Mouse (Mus musculus) left cerebral cortex, postnatal 36 days (tissue): ENCODE results near the gene Gpx2. TPM values are rescaled to one million over a fixed set of nuclear protein-coding genes. Genes with fewer than 3 reads are reported as not detected.
"Not testable (repeated sequence)": the region's sequence is repeated elsewhere in the genome, so short reads cannot be mapped to it uniquely, and the experiment has no call there.

Experiments
- DNase-seq, 2 experiments: peaks; one replicate each; pipeline ENCODE4 v3.0.0; 2021 to 2022; ENCODE audit warnings: low spot score in 2 of 2, mixed read lengths in 1 of 2
- intact Hi-C: fragments of 180-260 bp; cut with DNase I; formaldehyde crosslinking; loops from one replicate; pipeline ENCODE4 v1.15.1; 2025
- total RNA-seq, 2 experiments: library from RNA; stranded (reverse); gene quantifications; 2 replicates each; pipeline ENCODE4 v1.2.3; 2021

Gpx2 gene
- total RNA-seq, 2 experiments from 2014 or later = 0.44 to 1.1 TPM

DNA sequence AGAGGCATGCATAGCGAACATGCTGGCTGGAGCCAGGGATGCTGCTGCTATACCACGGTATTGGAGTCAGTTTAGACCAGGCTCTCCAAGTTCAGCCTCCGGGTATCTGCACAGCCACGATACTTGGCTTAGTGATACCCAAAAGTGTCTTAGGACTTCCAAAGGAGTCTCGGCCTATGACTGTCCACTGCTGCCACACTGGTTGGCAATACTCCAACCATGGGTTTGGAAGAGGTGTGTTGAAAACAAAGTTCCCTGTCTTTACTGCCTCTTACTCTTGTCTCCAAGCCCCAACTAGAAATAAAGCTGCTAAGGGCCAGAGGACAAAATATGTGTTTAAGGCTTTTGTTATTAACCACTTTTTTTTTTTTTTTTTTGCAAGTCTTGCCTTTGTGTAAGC is 15.1 kb upstream of the Gpx2 start:
- DNase-seq = no peak
- intact Hi-C loops = no loop called here

DNA sequence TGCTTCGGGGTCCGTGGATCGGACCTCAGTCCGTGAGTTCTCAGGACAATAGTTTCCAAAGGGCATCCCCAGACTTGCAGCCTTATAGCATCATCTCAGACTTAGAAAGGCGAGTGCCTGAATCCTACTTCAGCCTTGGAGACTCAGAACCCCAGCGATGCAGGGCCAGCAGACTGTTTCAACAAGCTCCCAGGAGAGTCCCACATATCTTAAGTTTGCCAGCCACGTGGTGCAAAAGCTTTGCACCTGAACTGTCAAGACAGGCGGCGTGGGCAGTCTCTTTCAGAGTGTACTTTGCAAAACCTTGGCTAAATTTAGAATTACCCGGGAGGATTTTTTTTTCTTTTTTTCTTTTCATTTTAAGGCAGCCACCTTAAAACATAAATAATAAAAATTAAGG is 12.4 kb upstream of the Gpx2 start:
- intact Hi-C loops = no loop called here
- DNase-seq = peak; percentile 56 to 75

DNA sequence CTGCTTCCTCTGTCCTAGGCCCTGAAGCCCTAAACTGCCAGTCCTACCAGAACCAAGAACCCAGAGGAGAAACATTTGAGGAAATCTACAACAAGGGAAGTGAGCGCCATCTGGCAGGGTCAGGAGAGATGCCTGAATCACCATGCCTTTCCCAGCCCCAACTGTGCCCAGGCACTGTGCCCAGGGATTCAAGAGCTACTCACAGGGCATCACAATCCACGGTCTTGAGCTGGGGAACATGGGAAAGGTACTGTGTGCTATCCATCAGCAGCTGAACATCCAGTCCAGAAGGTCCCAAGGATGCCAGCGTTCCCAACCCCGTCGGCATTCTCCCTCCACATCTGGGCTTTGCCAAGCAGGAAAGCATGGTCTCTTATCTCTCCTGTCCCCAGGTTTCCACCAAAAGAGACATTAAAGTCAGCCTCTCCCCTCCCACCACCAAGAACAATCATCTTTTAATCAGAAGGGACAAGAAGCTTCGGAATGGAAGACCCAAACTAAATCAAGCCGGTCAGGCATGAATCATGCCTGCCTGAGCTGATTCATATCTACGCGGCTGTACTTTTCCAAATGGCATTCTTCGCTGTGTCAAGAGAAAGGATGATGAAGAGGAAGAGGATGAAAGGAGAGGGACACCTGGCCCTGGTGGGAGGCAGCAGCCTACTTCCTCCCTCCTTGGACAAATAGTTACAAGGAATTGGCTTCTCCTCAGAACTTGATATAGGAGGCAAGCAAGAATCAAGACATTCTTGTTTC is 9.9 kb upstream of the Gpx2 start:
- intact Hi-C loops = no loop called here
- DNase-seq = no peak

DNA sequence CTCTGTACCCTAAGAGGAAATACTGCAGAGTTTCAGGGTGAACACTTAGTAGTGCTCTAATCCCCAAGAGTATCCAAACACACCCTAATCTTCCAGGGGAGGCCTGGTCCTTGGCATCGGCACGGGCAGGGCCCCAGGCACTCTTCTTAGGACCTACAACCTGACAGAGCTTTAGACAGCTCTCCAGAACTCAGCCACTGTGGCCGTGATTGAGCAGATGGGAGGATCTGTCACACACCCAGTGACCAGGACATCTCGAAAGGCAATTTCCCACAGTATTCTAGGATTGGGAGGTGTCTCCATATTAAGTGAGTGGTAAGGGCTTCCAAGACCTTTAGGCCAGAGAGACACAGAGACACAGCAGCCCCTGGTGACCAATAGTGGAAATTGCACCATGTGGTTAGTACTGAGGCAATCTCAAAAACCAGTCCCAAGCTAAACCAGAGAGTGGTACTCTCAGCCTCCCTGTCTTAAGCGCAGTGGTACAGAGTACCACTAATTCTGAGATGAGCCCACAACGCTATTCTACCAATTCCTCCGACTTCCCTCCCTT is 8.4 kb upstream of the Gpx2 start:
- no peak for DNase-seq
- intact Hi-C loops = no loop called here

DNA sequence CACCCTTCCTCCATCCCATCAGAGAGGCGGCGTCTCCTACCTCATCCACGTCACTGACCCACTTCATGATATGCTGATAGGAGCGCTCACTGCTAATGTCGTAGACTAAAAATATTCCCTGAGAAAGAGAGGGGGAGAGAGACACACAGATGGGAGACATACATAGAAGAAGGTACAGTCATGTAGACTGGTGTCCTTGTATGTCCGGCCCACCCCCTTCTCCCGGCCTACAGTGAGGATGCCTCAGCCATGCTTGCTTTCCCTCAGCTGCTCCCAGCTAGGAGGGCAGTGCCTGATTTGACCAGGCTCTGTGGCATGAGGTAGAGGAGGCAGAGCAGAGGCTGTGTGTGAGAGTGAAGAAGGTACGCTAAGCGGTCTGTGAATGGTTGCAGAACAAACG is 7.7 kb upstream of the Gpx2 start:
- intact Hi-C loops = no loop called here
- peak in 1 of 2 experiments; percentile 53 for DNase-seq

DNA sequence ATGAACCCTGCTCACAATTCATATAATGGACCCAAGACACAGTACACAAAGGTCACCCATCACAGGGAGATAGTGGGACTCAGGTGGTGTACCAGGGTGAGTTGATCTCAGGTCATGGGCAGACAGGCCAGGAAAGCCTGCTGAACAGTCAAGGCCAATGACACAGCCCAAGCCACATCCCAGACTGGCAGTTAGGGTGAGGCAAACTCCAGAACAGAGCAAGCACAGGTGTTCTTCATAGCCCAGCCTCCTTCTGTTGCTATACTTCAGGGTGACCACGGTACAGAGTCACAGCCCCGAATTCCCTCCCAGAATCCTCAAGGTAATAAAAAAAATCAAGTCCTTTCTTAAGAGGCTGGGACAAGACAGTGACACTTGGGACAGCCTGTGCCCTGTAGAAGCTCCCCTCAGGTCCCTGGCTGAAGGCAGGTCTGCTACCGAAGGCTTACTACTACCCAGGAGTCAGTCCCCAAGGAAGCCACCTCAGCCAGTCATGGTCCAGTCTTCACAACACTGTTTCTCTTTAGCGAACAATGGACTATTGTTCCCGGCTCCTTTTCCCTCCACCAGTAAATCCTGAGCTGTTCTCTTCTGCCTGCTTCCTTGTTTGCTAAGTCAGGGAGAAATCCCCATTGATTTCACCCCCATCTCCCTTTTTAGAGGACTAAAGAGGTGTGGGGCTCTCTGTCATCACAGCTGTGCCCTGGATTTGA is 2.8 kb upstream of the Gpx2 start:
- intact Hi-C loops = no loop called here
- DNase-seq = no peak

DNA sequence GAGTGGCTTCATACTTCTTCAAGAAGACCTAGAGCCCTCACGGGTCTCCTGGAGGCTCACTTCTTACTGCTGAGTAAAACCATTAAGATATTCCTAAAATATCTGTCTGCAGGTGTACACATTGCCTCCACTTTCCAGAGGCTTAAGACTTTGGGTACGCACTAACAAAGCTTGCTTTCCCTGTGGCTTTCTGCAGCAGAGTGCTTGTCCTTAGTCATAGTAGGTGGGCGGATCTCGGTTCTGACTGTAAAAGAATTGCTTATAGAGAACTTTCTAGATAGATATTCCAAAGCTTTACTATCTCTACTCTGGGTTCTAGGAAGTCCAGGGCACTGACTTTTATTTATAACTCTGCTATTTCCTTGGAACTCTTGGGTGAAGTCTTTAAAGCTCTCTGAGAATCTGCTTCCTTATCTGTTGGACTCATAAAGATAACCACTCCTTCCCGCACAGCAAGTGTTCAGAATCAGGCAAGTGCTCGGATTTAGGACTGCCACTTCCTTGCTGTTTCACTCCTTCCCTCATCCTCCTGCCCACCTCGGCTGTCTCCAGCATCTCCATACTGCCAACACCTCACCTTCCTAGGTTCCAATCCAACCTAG is 1.7 kb upstream of the Gpx2 start:
- no peak for DNase-seq
- intact Hi-C loops = no loop called here

DNA sequence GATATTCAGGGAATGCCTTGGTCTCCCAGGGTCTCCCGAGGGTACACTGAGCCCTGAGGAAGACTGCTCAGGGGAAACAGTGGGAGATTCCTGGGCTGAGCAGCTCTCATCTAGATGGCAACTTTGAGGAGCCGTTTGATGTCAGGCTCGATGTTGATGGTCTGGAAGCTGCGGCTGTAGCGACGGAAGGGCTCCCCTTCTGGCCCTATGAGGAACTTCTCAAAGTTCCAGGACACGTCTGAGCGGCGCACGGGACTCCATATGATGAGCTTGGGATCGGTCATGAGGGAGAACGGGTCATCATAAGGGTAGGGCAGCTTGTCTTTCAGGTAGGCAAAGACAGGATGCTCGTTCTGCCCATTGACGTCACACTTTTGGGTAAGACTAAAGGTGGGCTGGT is 2.8 kb downstream of the Gpx2 start:
- intact Hi-C loops, DNase-seq: not testable (repeated sequence)

DNA sequence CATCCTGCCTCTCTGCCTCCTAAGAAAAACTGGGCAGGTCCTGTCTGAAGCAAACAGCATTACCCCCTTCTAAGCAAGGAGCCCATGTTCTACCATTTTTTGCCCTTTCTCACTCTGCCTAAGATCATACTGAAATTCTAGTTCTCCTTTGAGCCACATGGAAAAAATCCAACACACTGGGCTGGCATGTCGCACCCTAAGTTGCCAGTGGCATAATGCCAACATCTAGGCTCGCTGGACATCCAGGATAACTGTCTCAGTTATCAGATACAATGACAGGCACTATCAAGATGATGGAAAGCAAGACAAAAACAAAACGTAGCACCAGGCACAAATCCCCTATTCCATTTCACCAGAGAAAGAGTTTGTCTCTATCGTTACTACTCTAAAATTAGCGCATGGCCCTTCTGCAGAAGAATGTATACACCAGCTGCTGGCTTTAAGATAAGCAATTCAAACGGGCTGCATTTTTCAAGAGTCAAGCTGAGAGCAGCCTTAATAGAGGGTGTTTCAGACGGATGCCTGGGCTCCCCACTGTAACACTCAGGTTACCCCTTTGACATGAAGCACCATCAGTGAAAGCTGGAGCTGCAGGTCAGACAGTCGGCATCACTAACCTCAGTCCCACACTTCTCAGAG is 4.8 kb downstream of the Gpx2 start:
- DNase-seq = no peak

DNA sequence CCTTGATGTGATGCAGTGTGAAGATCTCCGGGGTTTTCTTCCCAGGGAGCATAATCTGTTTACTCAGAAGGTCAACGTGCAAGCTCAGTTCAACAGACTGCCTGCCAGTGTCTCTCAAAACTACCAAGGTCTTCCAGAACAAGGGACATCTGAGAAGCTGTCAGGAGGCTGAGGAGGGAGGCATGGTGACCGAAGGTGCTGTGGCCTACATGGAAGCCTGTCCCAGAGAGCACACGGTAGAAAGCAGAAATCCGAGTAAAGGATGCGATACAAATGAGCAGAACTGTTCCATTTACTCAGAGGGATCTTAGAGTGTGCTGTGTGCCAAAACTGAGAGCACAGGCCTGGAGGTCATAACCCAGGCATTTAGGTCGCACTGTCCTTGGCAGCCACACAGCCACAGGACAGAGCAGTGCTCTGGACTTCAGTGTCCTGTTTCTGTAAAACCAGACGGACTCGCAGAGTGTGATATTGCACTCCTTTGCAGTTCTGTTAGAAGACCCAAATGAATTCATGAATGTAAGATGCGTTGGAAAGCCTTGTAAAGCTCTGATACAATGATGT is 11.2 kb downstream of the Gpx2 start:
- intact Hi-C loops = no loop called here
- no peak for DNase-seq

More for the DNA sequence above, 4.8 kb downstream of the Gpx2 start:
- intact Hi-C loops = no loop called here

DNA sequence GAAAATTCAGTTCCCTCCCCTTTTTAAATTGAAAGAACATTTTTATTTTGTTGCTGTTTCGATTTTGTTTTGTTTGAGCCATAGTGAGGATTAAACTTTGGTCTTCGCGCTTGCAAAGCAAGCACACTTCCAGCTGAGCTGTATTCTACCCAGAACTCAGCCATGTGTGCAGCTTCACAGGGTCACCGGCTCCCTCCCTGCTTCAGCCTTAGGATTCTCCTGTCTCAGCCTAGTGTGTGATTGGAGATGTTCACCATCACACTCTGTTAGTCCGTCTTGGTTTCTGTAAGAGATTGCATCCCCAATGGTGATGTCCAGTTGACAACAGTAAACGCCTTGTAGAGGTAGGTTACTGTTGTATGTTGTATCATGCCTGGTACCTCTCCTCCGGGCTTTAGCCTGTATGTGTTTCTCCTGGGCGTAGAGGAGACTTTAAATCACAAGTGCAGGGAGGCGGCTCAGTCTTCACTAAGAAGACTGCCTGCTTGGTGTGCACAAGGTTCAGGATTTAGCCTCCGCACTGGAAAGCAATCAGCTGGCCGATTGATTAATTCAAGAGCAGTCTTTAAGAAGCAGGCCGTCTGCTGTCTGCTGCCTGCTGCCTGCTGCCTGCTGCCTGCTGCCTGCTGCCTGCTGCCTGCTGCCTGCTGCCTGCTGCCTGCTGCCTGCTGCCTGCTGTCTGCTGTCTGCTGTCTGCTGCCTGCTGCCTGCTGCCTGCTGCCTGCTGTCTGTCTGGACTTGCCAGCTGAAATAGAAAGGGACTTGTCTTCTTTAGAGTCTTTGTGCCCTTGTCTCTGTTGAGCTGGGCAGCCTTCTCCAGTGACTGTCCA is 14.5 kb downstream of the Gpx2 start:
- DNase-seq = no peak
- intact Hi-C loops = no loop called here

DNA sequence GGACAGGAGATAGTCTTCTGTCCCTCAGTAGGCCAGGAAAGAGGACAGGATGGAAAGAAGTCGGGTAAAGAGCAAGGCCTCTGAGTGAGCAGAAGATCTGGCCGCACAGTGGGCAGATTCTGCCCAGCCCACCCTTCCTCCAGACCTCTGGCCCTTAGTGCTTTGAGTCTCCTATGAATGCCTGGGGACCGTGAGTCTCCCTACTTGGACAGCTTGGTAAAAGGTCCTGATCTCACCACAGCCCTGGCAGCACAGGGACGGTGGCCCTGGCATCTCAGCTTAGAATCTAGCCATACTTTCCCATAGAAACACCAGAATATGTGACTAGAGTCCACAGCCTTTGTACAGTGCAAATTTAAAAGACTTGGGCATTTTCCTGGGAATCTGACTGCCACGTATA is 15.4 kb downstream of the Gpx2 start:
- intact Hi-C loops = no loop called here
- no peak for DNase-seq

DNA sequence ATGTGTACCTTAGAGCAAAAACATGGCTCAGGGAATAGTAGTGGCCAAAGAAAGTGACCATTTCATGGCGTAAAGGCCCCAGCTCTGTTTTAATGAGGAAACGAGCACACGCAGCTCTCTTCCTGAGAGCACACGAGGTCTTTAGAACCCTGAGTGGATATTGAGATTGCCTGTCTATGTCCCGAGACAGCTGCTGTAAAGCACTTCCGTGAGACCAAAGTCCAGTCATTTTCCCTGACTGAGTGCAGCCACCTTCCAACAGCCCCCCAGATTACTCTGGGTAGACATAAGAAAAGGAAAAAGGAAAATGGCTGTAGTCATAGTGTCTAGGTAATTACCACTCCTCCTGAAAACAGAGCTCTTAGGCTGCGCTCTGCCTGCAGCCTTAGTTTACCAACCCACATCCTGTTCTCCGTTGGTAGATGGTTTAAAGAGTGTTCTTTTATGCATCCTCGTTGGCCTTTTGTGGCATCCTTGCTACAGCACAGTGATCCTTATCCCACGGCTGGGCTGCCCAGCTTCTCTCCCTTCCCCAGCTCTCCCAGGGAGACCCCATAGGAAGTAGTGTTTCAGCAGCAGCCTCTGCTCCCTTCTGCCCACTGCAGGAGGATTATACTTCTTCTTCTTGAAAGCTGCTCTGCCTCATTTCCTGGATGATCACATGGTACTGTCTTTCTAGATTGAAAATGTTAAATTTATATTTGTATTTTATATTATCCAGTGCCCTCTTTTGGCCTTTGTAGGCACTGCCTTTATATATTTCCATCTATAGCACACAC is 16.9 kb downstream of the Gpx2 start:
- no peak for DNase-seq

DNA sequence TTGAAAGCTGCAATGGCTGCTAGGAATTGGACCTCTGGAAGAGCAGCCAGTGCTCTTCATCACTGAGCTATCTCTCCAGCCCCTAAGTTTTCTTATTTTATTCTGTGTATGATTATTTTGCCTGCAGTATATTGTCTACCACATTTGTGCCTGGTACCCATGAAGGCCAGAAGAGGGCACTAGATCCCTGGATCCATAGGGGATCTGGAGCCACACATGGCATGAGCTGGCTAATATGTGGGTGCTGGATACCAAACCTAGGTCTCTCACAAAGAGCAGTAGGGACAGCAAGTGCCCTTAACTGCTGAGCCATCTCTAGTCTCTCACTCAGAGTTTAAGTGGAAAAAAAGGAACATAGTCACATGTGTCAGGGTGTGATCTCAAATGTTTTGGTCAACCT is 17.5 kb downstream of the Gpx2 start:
- no peak for DNase-seq
- intact Hi-C loops = no loop called here

More for the DNA sequence above, 16.9 kb downstream of the Gpx2 start:
- intact Hi-C loops = no loop called here

DNA sequence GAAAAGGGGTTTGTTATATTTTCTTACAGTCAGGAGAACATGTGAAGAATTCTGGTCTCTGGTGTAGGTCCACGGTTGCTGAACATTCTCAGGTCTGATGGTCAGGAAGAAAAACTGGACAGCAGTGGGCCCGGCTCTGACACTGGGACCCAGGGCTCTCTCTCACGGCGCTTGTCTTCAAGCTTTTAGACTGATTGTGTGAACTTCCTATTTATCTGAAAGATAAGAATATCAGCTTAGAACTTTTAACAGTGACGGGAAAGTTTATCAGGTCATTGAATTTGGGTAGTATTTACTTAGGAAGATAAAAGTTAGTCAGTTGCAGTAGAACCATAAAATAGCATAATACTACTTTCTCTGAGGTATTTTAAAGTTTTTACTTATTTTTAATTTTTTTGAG is 18.5 kb downstream of the Gpx2 start:
- intact Hi-C loops = no loop called here
- no peak for DNase-seq

DNA sequence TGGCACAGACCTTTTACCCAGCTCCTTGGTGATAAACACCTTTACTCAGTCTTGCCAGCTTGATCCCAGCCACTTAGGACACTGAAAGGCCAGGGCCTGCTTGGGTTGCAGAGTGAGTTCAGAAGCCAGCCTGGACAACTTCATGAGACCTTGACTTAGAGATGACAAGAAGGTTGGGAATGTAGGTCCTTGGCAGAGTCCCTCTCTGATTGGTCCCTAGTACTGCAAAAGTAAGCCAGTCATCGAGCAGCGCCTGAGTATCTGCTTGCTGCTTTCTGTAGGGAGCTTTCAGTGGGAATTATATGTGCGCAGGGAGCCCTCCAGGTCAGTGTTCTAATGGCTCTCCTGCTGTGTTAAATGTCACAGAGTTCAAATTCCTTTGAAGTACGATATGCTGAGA is 20.2 kb downstream of the Gpx2 start:
- DNase-seq = no peak
- intact Hi-C loops = no loop called here

DNA sequence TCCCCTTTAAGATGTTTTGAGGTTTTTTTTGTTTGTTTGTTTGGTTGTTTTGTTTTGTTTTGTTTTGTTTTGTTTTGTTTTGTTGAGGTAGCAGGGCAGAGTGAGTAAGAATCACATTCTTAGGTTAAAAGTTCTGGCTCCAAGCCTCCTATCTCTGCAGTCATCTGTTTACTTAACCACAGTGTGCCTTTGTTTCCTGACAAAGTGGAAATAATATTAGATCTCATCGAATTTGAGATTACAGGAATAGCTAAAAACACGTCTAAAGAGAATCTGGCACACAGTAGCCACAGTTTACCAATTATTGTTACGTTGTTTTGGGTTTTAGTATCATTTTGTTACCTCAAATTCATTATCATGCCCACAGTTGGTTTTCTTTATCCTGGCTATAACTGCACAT is 20.7 kb downstream of the Gpx2 start:
- no peak for DNase-seq
- intact Hi-C loops = no loop called here

DNA sequence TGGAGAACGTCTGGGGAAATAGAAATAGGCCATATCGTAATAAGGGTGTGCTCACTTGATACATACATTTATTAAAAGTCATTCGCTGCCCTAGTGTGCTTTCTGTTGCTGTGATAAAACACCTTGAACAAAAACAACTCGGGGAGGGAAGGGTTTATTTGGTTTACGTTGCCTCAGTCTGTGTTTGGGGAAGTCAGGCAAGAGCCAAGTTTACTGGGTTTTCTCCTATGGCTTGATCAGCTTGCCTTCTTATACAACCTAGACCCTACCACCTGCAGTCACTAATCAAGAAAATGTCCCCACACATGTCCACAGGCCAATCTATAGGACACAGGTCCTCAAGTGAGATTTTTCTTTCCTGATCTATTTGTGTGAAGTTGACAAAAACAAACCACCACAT is 23.8 kb downstream of the Gpx2 start:
- no peak for DNase-seq
- intact Hi-C loops = no loop called here
